Mouse (Mus musculus) central nervous system, embryonic 18 days (tissue): ENCODE results near the gene Ccdc134. TPM values are rescaled to one million over a fixed set of nuclear protein-coding genes. Genes with fewer than 3 reads are reported as not detected.

Source experiments
- polyA plus RNA-seq: library from polyadenylated mRNA; depleted of rRNA; stranded (reverse); fragments of >200 nt; gene quantifications from 2 replicates; pipeline ENCODE4 v1.2.3, GENCODE M21; 2012; rRNA removed

Ccdc134 gene
- polyA plus RNA-seq: 18.4 and 19.4 TPM in 2 replicates

DNA sequence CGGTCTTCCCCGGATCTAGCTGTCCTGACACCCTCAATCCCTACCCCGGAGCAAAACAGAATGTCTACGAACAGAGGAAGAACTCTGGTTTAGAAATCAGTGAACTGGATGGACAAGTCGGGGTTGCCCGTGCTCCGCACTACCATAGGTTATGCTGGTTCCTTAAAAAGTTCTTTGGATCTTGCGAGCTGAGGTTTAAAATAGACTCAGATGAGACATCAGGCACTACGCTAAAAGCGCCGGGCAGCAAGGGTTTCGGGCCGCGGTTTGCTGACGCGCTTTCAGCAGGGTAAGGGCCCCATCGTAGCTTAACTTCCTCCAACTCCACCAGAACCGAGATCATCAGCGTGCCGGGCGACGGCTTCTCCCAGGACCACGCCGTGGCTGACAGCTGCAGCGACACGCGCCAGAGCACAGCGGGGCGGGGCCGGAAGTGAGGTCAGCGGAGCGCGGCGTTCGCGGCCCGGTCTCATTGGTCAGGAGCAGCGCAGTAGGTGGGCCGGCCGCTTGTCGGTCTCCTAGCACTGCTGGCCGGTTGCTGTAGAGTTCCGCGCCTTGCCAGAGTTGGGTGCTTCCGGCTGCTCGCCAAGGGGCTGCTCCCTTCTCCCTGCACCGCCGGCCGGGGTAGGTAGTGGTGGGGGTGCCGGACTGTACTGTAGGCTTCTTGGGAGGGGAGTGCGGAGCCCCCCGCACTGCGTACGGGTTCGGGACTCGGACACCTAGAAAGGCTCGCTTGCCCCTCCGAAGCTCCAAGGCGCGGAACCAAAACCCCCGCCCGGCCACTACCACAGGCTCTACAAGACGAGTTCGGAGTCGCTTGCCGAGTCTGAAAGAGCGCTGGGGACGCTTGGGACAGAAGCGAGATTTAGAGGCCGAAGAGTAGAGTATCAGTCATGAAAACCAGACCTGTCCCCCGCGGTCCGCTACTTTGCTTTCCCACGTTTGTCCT, at the start of gene Ccdc134:
Gene Ccdc134, plus strand, starts transcription at position 497 of the 949 bp plus-strand sequence.

DNA sequence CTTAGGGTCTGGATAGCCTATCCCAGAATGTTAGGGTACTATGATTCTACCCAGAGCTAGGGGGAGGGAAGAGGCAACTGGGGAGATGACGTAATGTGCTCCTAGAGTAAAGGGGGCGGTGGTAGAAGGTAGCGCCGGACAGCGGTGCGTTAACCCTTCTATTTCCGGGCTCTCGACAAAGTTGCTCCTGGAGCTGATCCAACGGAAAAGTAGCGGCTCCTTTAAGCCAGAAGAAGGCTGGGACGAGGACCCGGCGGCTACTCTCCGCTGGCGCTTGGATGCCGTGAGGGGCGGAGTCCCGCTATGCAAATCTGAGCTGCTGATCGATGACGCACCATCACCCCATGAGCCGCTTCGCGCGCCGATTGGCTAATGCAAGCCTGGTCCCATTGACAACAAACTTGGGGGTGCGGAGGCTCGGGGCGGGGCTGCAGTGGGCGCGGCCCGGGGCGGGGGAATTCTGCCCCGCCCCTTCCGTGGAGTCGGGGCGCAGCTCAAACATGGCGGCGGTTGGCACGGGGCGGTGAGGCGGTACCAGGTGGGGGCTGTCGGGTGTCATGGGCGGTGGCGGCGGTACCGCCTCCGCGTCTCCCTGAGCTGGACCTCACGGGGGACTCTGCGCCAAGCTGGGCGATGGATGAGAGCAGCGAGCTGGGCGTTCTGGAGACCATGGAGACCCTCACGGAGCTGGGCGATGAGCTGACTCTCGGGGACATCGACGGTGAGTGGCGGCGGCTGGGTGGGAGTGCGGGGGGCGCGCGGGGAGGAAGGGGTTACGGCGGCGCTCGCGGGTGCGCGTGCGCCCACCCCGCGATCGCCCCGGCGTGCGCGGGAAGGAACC, 19.3 kb downstream of the Ccdc134 start, which contains the start of gene Srebf2:
Gene Srebf2, plus strand, starts transcription at position 412 of the 841 bp plus-strand sequence.

Other genes with a start within 250 kb of the Ccdc134 start
- 40.8 and 43.1 TPM in 2 replicates for gene Polr3h, start 201.7 kb upstream of the Ccdc134 start, polyA plus RNA-seq
- gene Csdc2, start 191.2 kb upstream of the Ccdc134 start, polyA plus RNA-seq: 140 and 156 TPM in 2 replicates
- 144 and 149 TPM in 2 replicates for gene Pmm1, start 167.0 kb upstream of the Ccdc134 start, polyA plus RNA-seq
- not detected in 2 replicates for gene 1700029P11Rik, start 147.4 kb upstream of the Ccdc134 start, polyA plus RNA-seq
- gene Xrcc6, start 140.1 kb upstream of the Ccdc134 start, polyA plus RNA-seq: 28.8 and 29.4 TPM in 2 replicates
- 52.5 and 53.6 TPM in 2 replicates for gene Desi1, start 94.1 kb upstream of the Ccdc134 start, polyA plus RNA-seq
- gene Snu13, start 80.3 kb upstream of the Ccdc134 start, polyA plus RNA-seq: 145 and 150 TPM in 2 replicates
- not detected in 2 replicates for gene 4930407I10Rik, start 68.8 kb upstream of the Ccdc134 start, polyA plus RNA-seq
- gene Mei1, start 57.9 kb upstream of the Ccdc134 start, polyA plus RNA-seq: 0.13 and 0.21 TPM in 2 replicates
- gene Srebf2, start 19.3 kb downstream of the Ccdc134 start, polyA plus RNA-seq: 121 and 141 TPM in 2 replicates
- 2.3 and 2.6 TPM in 2 replicates for gene Shisa8, start 84.9 kb downstream of the Ccdc134 start, polyA plus RNA-seq
- 0.39 TPM in 2 replicates for gene Tnfrsf13c, start 96.4 kb downstream of the Ccdc134 start, polyA plus RNA-seq
- gene Cenpm, start 116.8 kb downstream of the Ccdc134 start, polyA plus RNA-seq: 11.6 and 11.9 TPM in 2 replicates
- 96.7 and 103 TPM in 2 replicates for gene 1500009C09Rik, start 124.5 kb downstream of the Ccdc134 start, polyA plus RNA-seq
- 428 and 449 TPM in 2 replicates for gene Sept3, start 147.0 kb downstream of the Ccdc134 start, polyA plus RNA-seq
- gene Wbp2nl, start 171.0 kb downstream of the Ccdc134 start, polyA plus RNA-seq: 0.21 and 0.51 TPM in 2 replicates
- gene Naga, start 211.0 kb downstream of the Ccdc134 start, polyA plus RNA-seq: 37.9 TPM in 2 replicates
- gene Pheta2, start 211.0 kb downstream of the Ccdc134 start, polyA plus RNA-seq: 0.92 and 1.4 TPM in 2 replicates
- 264 and 271 TPM in 2 replicates for gene Smdt1, start 211.0 kb downstream of the Ccdc134 start, polyA plus RNA-seq
- 393 and 416 TPM in 2 replicates for gene Ndufa6, start 226.4 kb downstream of the Ccdc134 start, polyA plus RNA-seq